Mouse (Mus musculus) small intestine, adult 2 months (tissue): ENCODE results near the gene Amz2.

Experiments used
- CTCF ChIP-seq: fragments of 200-500 bp; IDR thresholded peaks from 2 replicates; pipeline ENCODE4 v1.5.1; 2012; ENCODE audit warnings: low read depth, mild to moderate bottlenecking, control low read depth, inconsistent platforms, low read length, moderate library complexity, mixed read lengths; ENCODE audit not compliant: insufficient replicate concordance, insufficient read length; ENCODE audit errors: extremely low read depth
- POLR2A ChIP-seq: fragments of 200-500 bp; IDR thresholded peaks from 2 replicates; pipeline ENCODE4 v1.6.1; 2012; ENCODE audit warnings: low read depth, mild to moderate bottlenecking, control low read depth, inconsistent platforms, low read length, moderate library complexity

DNA sequence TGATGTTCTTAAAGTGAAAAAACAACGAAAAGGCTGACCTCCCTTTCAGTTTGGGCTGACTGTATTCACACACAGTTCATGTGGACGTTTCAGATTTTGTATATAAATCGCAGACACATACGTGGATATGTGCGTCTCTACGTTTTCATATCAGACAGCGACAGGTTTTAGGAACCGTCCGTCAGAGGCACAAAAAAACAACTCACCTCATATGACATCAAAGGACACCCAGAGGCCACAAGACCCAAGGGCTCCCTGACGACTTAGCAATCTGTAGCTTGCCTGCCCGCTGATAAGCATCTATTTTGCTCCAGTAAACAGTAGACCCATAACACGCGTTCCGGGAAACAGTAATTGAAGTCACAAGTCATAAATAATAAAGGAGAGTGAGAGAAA is 5.2 kb upstream of the Amz2 start:
- no peak for TF ChIP-seq CTCF
- no peak for TF ChIP-seq POLR2A
